Mouse (Mus musculus) heart, adult 2 months (tissue): Measurements from ENCODE around the gene Slc1a5. TPM values are rescaled to one million over a fixed set of nuclear protein-coding genes. Genes with fewer than 3 reads are reported as not detected.
A peak's percentile ranks its signal among the peaks of the same experiment; 100 is the strongest.

Source experiments
- DNase-seq, 2 experiments: peaks; one replicate each; pipeline ENCODE4 v3.0.0; 2021
- H3K27ac ChIP-seq: fragments of 200-600 bp; 2 replicates; pipeline ENCODE4 v1.8.1; 2022
- H3K27me3 ChIP-seq: fragments of 200-500 bp; 2 replicates; pipeline ENCODE4 v1.6.1; 2012; ENCODE audit warnings: mild to moderate bottlenecking, low read length, inconsistent platforms, mixed read lengths; ENCODE audit not compliant: control insufficient read depth, insufficient read depth
- H3K36me3 ChIP-seq: fragments of 200-500 bp; 2 replicates; pipeline ENCODE4 v1.6.1; 2012; ENCODE audit warnings: low read length, inconsistent platforms; ENCODE audit not compliant: control insufficient read depth, insufficient read depth
- H3K4me1 ChIP-seq: fragments of 200-500 bp; 2 replicates; pipeline ENCODE4 v1.6.1; 2011; ENCODE audit warnings: low read length; ENCODE audit not compliant: control insufficient read depth, insufficient read depth
- H3K4me3 ChIP-seq: fragments of 200-600 bp; 2 replicates; pipeline ENCODE4 v1.8.1; 2022
- H3K79me2 ChIP-seq: fragments of 200-500 bp; replicated peaks from 2 replicates; pipeline ENCODE4 v1.6.1; 2012; ENCODE audit warnings: mild to moderate bottlenecking, inconsistent platforms, low read length, moderate library complexity, mixed read lengths; ENCODE audit not compliant: control insufficient read depth, insufficient read depth
- H3K9ac ChIP-seq: fragments of 200-500 bp; 2 replicates; pipeline ENCODE4 v1.6.1; 2012; ENCODE audit warnings: low read depth, mild to moderate bottlenecking, control low read depth, inconsistent platforms, low read length, mixed read lengths
- CTCF ChIP-seq: fragments of 200-600 bp; IDR thresholded peaks from 2 replicates; pipeline ENCODE4 v1.8.1; 2022; ENCODE audit warnings: antibody characterized with exemption, mild to moderate bottlenecking, moderate library complexity
- EP300 ChIP-seq: fragments of 200-500 bp; IDR thresholded peaks from 2 replicates; pipeline ENCODE4 v1.6.1; 2011; ENCODE audit warnings: low read depth, low read length, control low read depth; ENCODE audit not compliant: insufficient read depth
- POLR2A ChIP-seq: fragments of 200-500 bp; IDR thresholded peaks from 2 replicates; pipeline ENCODE4 v1.6.1; 2011; ENCODE audit warnings: mild to moderate bottlenecking, low read depth, low read length, control low read depth; ENCODE audit not compliant: insufficient read depth
- WGBS: fragments of 180-500 bp; shearing (Covaris S2); methylation state at CpG from one replicate; pipeline ENCODE4 v1.1.7; 2018; 5-methylcytosine and 5-hydroxymethylcytosine counted together
- intact Hi-C: fragments of 180-260 bp; cut with DNase I; formaldehyde crosslinking; loops from one replicate; pipeline ENCODE4 v1.15.1; 2025
- polyA plus RNA-seq: library from polyadenylated mRNA; depleted of rRNA; stranded (reverse); fragments of >200 nt; gene quantifications from 2 replicates; pipeline ENCODE4 v1.2.3, GENCODE M21; 2012; rRNA removed
- total RNA-seq, 2 experiments: library from RNA; stranded (reverse); gene quantifications; 2 replicates each; pipeline ENCODE4 v1.2.3; 2021

Gene Slc1a5
- total and polyA plus RNA-seq, 3 experiments, result 20.9 to 57.0 (median 26.1) TPM

DNA sequence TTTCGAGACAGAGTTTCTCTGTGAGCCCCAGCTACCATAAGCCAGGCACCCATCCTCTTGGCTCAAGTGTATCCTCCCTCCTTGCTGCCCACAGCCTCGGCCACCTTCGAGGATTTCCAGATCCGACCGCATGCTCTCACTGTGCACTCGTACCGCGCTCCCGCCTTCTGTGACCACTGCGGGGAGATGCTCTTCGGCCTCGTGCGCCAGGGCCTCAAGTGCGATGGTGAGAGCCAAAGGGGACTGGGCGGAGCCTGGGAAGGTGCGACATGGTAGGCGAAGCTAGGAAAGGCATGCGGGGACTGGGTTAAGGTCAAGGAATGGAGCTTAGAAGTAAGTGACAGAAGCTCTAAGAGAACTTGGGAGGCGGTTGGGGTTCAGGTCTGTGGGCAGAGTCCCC, 66.4 kb downstream of the Slc1a5 start:
- DNase-seq, result no peak
- TF ChIP-seq EP300 (no peak), CTCF (no peak), POLR2A (no peak)
- H3K27ac ChIP-seq, result no peak overlapping the region
- H3K4me3 ChIP-seq, result no peak overlapping the region
- 77% methylated on average over 19 of the region's 19 CpGs for WGBS
- H3K27me3 ChIP-seq, result no peaks in the 10 kb centered on the region
- intact Hi-C loops, result no loop called here
- peaks cover 1% of the 10 kb centered on the region; the same call in 1 of the 2 replicates for H3K4me1 ChIP-seq
- H3K79me2 ChIP-seq, result no peaks in the 10 kb centered on the region
- H3K9ac ChIP-seq, result 0 out of 2 replicates have a peak overlapping the region, but pooled peaks have one; percentile 3
- peaks cover 3% of the 10 kb centered on the region; the same call in 1 of the 2 replicates for H3K36me3 ChIP-seq

Other genes with a start within 250 kb of the Slc1a5 start
- 10 to 100 TPM; 32.5 to 33.8 TPM for gene Arhgap35, start 166.3 kb upstream of the Slc1a5 start, total RNA-seq
- 15.6 and 22.9 TPM in 2 replicates for gene Arhgap35, start 166.3 kb upstream of the Slc1a5 start, polyA plus RNA-seq
- not detected for gene Ceacam15, start 105.6 kb upstream of the Slc1a5 start, total RNA-seq
- gene Ceacam15, start 105.6 kb upstream of the Slc1a5 start, polyA plus RNA-seq, result 0.14 TPM in 1 of 2 replicates, not detected in the other
- not detected for gene Ceacam9, start 59.4 kb upstream of the Slc1a5 start, total RNA-seq
- gene Ceacam9, start 59.4 kb upstream of the Slc1a5 start, polyA plus RNA-seq, result not detected in 2 replicates
- 10 to 100 TPM; 69.7 to 75.3 TPM for gene Ap2s1, start 42.9 kb upstream of the Slc1a5 start, total RNA-seq
- 122 and 123 TPM in 2 replicates for gene Ap2s1, start 42.9 kb upstream of the Slc1a5 start, polyA plus RNA-seq
- 10 to 100 TPM; 55.5 to 56.2 TPM for gene Strn4, start 34.5 kb downstream of the Slc1a5 start, total RNA-seq
- 94.2 and 101 TPM in 2 replicates for gene Strn4, start 34.5 kb downstream of the Slc1a5 start, polyA plus RNA-seq
- gene Fkrp, start 35.4 kb downstream of the Slc1a5 start, total RNA-seq, result 10 to 100 TPM; 49.5 to 52.8 TPM
- 40.3 and 51.3 TPM in 2 replicates for gene Fkrp, start 35.4 kb downstream of the Slc1a5 start, polyA plus RNA-seq
- gene Prkd2, start 61.6 kb downstream of the Slc1a5 start, total RNA-seq, result 10 to 100 TPM; 15.3 to 19.9 TPM
- gene Prkd2, start 61.6 kb downstream of the Slc1a5 start, polyA plus RNA-seq, result 24.5 and 26.2 TPM in 2 replicates
- 10 to 100 TPM in 1 of 2 experiments, 1 to 10 TPM in 1; 8.6 to 12.1 TPM for gene Dact3, start 94.0 kb downstream of the Slc1a5 start, total RNA-seq
- 19.6 and 20.0 TPM in 2 replicates for gene Dact3, start 94.0 kb downstream of the Slc1a5 start, polyA plus RNA-seq
- gene Gng8, start 110.4 kb downstream of the Slc1a5 start, total RNA-seq, result 1 to 10 TPM in 1 of 2 experiments, under 1 TPM in 1; 0.47 to 1.6 TPM
- 7.4 and 13.1 TPM in 2 replicates for gene Gng8, start 110.4 kb downstream of the Slc1a5 start, polyA plus RNA-seq
- gene Ptgir, start 125.2 kb downstream of the Slc1a5 start, total RNA-seq, result 1 to 10 TPM; 1.9 to 2.9 TPM
- gene Ptgir, start 125.2 kb downstream of the Slc1a5 start, polyA plus RNA-seq, result 5.2 and 7.4 TPM in 2 replicates
- 100 to 1,000 TPM; 168 to 175 TPM for gene Calm3, start 142.8 kb downstream of the Slc1a5 start, total RNA-seq
- gene Calm3, start 142.8 kb downstream of the Slc1a5 start, polyA plus RNA-seq, result 163 and 206 TPM in 2 replicates
- gene Pnmal2, start 163.3 kb downstream of the Slc1a5 start, total RNA-seq, result 1 to 10 TPM; 3.8 to 4.1 TPM
- gene Pnmal2, start 163.3 kb downstream of the Slc1a5 start, polyA plus RNA-seq, result 3.5 and 4.4 TPM in 2 replicates
- gene Pnmal1, start 178.3 kb downstream of the Slc1a5 start, total RNA-seq, result under 1 TPM in 1 of 2 experiments, not detected in 1; 0.11 TPM
- gene Pnmal1, start 178.3 kb downstream of the Slc1a5 start, polyA plus RNA-seq, result 0.06 TPM in 2 replicates
- gene Gm42372, start 201.7 kb downstream of the Slc1a5 start, total RNA-seq, result not detected
- 0.03 TPM in 1 of 2 replicates, not detected in the other for gene Gm42372, start 201.7 kb downstream of the Slc1a5 start, polyA plus RNA-seq
- gene Ccdc8, start 211.4 kb downstream of the Slc1a5 start, total RNA-seq, result 1 to 10 TPM; 4.0 to 4.4 TPM
- gene Ccdc8, start 211.4 kb downstream of the Slc1a5 start, polyA plus RNA-seq, result 2.7 and 4.2 TPM in 2 replicates
- 100 to 1,000 TPM in 1 of 2 experiments, 10 to 100 TPM in 1; 89.0 to 104 TPM for gene Ppp5c, start 246.6 kb downstream of the Slc1a5 start, total RNA-seq
- 157 and 163 TPM in 2 replicates for gene Ppp5c, start 246.6 kb downstream of the Slc1a5 start, polyA plus RNA-seq